Mouse (Mus musculus) megakaryocyte, adult 5-6 weeks (primary cell): ENCODE measurements around the gene Bach1. TPM values are rescaled to one million over a fixed set of nuclear protein-coding genes. Genes with fewer than 3 reads are reported as not detected.

Experiments
- ATAC-seq: 2 replicates; pipeline ENCODE4 v1.8.0; 2016; ENCODE audit warnings: mild to moderate bottlenecking, inconsistent platforms; ENCODE audit not compliant: poor library complexity, severe bottlenecking
- total RNA-seq, 2 experiments: library from RNA; stranded (forward) in 1 of 2; stranded (reverse) in 1 of 2; fragments of 153-499, 151-499 nt in 1 of 2; fragments of 221-1000, 200-1000 nt in 1 of 2; gene quantifications; 2 replicates each; pipeline versions ENCODE4 v1.2.3 to v1.2.4; 2015 to 2017

The Bach1 gene
- 52.2 and 53.5 TPM in 2 replicates for total RNA-seq (2015)
- total RNA-seq (2017): 90.8 and 98.4 TPM in 2 replicates

- ATAC-seq: peak; percentile 82
These were observed at the start of gene Bach1 for GRCm38 (mm10) chr16:87698692-87699305. Gene Bach1 (plus strand): TSS chr16:87698945.

GRCm38 (mm10) chr16:87652344-87652743 is 46.4 kb upstream of the Bach1 start:
- no peak for ATAC-seq

GRCm38 (mm10) chr16:87652924-87653323 is 45.8 kb upstream of the Bach1 start:
- peak; percentile 66 for ATAC-seq

- peak; percentile 46 for ATAC-seq
These were observed 44.6 kb upstream of the Bach1 start for GRCm38 (mm10) chr16:87654016-87654575.

- no peak for ATAC-seq
These were observed 43.7 kb upstream of the Bach1 start for GRCm38 (mm10) chr16:87655005-87655404.

- ATAC-seq: no peak
These were observed 43.2 kb upstream of the Bach1 start for GRCm38 (mm10) chr16:87655579-87655978.

GRCm38 (mm10) chr16:87656771-87657170 is 42.0 kb upstream of the Bach1 start:
- ATAC-seq: no peak

GRCm38 (mm10) chr16:87657291-87657690 is 41.5 kb upstream of the Bach1 start:
- ATAC-seq: no peak

- peak; percentile 71 for ATAC-seq
These were observed 37.7 kb upstream of the Bach1 start for GRCm38 (mm10) chr16:87661024-87661471.

- no peak; the same call in 1 of the 2 replicates for ATAC-seq
These were observed 37.1 kb upstream of the Bach1 start for GRCm38 (mm10) chr16:87661636-87662035.

GRCm38 (mm10) chr16:87662528-87662927 is 36.2 kb upstream of the Bach1 start:
- no peak for ATAC-seq

GRCm38 (mm10) chr16:87663890-87664289 is 34.9 kb upstream of the Bach1 start:
- peak; percentile 62 for ATAC-seq

- no peak for ATAC-seq
These were observed 33.5 kb upstream of the Bach1 start for GRCm38 (mm10) chr16:87665246-87665645.

- ATAC-seq: no peak
These were observed 32.8 kb upstream of the Bach1 start for GRCm38 (mm10) chr16:87665752-87666619.

- no peak for ATAC-seq
These were observed 32.1 kb upstream of the Bach1 start for GRCm38 (mm10) chr16:87666620-87667004.

GRCm38 (mm10) chr16:87668002-87668401 is 30.7 kb upstream of the Bach1 start:
- ATAC-seq: no peak

- no peak for ATAC-seq
These were observed 28.5 kb upstream of the Bach1 start for GRCm38 (mm10) chr16:87670091-87670820.

- ATAC-seq: no peak
These were observed 28.0 kb upstream of the Bach1 start for GRCm38 (mm10) chr16:87670821-87671165.

- no peak for ATAC-seq
These were observed 27.4 kb upstream of the Bach1 start for GRCm38 (mm10) chr16:87671336-87671735.

GRCm38 (mm10) chr16:87673155-87673554 is 25.6 kb upstream of the Bach1 start:
- no peak for ATAC-seq

GRCm38 (mm10) chr16:87676182-87676581 is 22.6 kb upstream of the Bach1 start:
- no peak for ATAC-seq
